Mouse (Mus musculus) T-cell, adult 2 months (primary cell): ENCODE results near the gene Ifna15.
"Not testable (repeated sequence)": the region's sequence is repeated elsewhere in the genome, so short reads cannot be mapped to it uniquely, and the experiment has no call there.

ENCODE experiments used
- DNase-seq: peaks from one replicate; pipeline ENCODE4 v3.0.0; 2022; ENCODE audit warnings: low spot score

The Ifna15 gene

GRCm38 (mm10) chr4:88558145-88558544 is at the start of gene Ifna15:
Gene Ifna15 (minus strand): TSS chr4:88558245.
- DNase-seq = not testable (repeated sequence)

GRCm38 (mm10) chr4:88603276-88603675 is 45.2 kb upstream of the Ifna15 start, which contains the start of gene Ifna12:
Gene Ifna12 (minus strand): TSS chr4:88603376.
- no peak for DNase-seq

GRCm38 (mm10) chr4:88592285-88592684 is 34.2 kb upstream of the Ifna15 start, which contains the start of gene Ifna9:
Gene Ifna9 (minus strand): TSS chr4:88592385.
- DNase-seq = no peak

GRCm38 (mm10) chr4:88571698-88572097 is 13.7 kb upstream of the Ifna15 start, which contains the start of gene Ifna14:
Gene Ifna14 (minus strand): TSS chr4:88571798.
- no peak for DNase-seq

- DNase-seq = no peak
Observed at GRCm38 (mm10) chr4:88561791-88562190, 3.7 kb upstream of the Ifna15 start.

GRCm38 (mm10) chr4:88550161-88550945 is 7.7 kb downstream of the Ifna15 start:
- peak; percentile 83 for DNase-seq

GRCm38 (mm10) chr4:88547986-88548385 is 10.1 kb downstream of the Ifna15 start:
- no peak for DNase-seq

- DNase-seq = peak; percentile 31
Observed at GRCm38 (mm10) chr4:88543649-88544234, 14.3 kb downstream of the Ifna15 start.

- no peak for DNase-seq
Observed at GRCm38 (mm10) chr4:88537328-88537727, 20.7 kb downstream of the Ifna15 start.

- DNase-seq = no peak
Observed at GRCm38 (mm10) chr4:88536640-88537039, 21.4 kb downstream of the Ifna15 start.

GRCm38 (mm10) chr4:88535742-88536141 is 22.3 kb downstream of the Ifna15 start:
- no peak for DNase-seq

GRCm38 (mm10) chr4:88534903-88535302 is 23.1 kb downstream of the Ifna15 start:
- DNase-seq = no peak

GRCm38 (mm10) chr4:88533499-88533898 is 24.5 kb downstream of the Ifna15 start:
- no peak for DNase-seq

- no peak for DNase-seq
Observed at GRCm38 (mm10) chr4:88530892-88531291, 27.2 kb downstream of the Ifna15 start.

GRCm38 (mm10) chr4:88530271-88530670 is 27.8 kb downstream of the Ifna15 start:
- DNase-seq = no peak

GRCm38 (mm10) chr4:88526379-88527049 is 31.5 kb downstream of the Ifna15 start:
- DNase-seq = no peak

GRCm38 (mm10) chr4:88525393-88525792 is 32.7 kb downstream of the Ifna15 start:
- no peak for DNase-seq

GRCm38 (mm10) chr4:88523241-88523640 is 34.8 kb downstream of the Ifna15 start:
- DNase-seq = no peak

- no peak for DNase-seq
Observed at GRCm38 (mm10) chr4:88522674-88523073, 35.4 kb downstream of the Ifna15 start, which contains the start of gene Ifnb1. Gene Ifnb1 (minus strand): TSS chr4:88522774.

- no peak for DNase-seq
Observed at GRCm38 (mm10) chr4:88517957-88518356, 40.1 kb downstream of the Ifna15 start.

GRCm38 (mm10) chr4:88515711-88516211 is 42.3 kb downstream of the Ifna15 start:
- no peak for DNase-seq

- no peak for DNase-seq
Observed at GRCm38 (mm10) chr4:88515250-88515649, 42.8 kb downstream of the Ifna15 start.
